Mouse (Mus musculus): ENCODE measurements around the gene Echdc3.

Echdc3 gene

DNA sequence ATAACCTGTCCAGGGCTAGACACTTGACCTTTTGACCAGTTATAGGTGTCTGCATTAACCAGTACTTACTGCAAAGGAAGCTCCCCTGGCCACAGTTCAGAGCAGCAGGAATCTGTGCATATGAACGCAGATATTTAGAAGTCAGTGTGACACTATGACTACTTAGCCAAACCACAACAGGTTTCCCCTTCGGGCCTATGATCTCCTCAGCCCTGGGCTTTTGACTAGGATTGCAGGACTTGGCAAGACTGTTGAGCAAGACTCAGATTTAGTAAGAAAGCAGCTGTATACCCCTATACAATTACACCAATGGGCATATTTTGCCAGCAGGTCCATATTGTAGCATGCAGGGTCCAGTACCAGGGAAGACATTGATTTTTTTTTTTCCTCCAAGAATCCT lies 44.3 kb downstream of the Echdc3 start:
- DNase-seq (ENCODE audit: low spot score), result no peak

DNA sequence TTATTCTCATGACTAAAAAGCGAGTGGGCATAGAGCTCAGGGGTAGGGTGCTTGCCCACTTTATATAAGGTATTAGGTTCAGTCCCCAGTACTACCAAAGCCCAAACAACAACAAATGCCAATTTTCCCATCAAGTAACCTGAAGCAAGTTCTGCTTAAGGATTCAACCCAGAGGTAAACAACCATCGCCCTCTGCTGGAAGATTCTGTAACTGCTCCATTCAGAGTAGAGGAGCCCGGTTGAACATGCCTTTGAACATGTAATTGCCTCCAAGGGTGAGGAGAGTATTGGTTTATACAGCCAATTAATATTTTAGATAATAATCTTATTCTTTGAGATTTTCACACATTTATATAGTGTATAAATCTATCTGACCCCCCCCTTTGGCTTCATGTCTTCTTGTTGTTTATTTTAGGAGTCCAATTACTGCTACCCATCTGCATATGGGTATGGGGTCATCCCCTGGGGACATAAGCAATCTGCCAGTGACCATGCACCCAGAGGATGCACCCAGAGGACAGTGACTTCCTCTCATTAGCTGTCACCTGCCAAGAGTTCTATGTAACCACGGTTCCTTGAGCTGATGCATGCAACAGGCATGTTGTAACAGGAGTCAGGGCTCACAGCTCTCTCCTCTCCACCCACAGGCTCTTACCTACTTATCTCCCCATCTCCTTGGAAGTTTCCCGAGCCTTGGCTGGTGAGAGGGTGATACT lies 44.8 kb downstream of the Echdc3 start:
- peak; percentile 93 for DNase-seq (ENCODE audit: low spot score)

DNA sequence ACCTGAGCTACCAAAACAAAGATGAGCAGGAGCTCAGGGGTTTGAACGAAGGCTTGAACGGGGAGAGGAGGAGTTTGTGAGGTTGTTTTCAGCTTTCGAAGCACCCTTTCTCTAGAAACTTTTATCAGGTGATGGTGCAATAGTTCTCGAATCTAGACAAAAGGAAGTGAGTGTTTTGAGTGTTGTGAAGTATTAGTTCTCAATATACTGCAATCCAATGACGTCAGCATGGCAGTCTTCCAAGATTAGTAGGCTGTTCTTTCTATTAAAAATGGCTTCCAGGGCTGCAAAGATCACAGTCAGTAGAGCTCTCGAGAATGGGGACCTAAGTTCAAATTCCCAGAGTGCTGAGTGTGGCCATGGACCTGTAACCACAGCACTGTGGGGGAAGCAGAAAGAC lies 47.1 kb downstream of the Echdc3 start:
- DNase-seq (ENCODE audit: low spot score), result no peak

DNA sequence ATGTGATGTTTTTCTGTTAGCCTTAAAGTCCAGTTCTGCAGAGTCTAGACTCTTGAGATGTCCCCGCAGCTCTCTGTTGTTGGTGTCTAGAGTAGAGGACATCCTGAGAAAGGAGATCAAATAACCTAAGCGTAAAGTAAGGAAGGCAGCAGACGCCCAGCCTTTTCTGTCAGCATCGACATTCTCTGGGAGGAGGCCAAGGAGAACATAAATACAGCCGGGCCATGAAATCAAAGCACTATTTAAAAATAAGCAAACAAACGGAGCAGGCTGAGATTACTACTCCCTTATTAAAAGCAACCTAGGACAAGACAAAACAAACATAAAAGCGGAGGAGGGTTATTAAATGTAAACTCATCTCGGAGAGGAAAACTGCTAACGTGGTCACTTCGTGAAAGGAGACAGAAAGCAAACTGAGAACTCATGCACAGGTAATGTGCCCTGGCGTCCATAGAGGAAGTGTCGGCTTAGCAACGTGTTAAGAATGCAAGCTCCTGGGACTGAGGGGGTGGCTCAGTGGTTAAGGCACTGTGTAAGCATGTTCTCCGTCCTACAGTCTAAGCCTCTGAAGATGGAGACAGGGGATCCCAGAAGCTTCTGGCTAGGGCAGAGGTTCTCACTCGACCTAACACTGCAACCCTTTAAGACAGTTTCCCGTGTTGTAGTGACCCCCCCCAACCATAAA lies 48.1 kb downstream of the Echdc3 start:
- no peak for DNase-seq (ENCODE audit: low spot score)

DNA sequence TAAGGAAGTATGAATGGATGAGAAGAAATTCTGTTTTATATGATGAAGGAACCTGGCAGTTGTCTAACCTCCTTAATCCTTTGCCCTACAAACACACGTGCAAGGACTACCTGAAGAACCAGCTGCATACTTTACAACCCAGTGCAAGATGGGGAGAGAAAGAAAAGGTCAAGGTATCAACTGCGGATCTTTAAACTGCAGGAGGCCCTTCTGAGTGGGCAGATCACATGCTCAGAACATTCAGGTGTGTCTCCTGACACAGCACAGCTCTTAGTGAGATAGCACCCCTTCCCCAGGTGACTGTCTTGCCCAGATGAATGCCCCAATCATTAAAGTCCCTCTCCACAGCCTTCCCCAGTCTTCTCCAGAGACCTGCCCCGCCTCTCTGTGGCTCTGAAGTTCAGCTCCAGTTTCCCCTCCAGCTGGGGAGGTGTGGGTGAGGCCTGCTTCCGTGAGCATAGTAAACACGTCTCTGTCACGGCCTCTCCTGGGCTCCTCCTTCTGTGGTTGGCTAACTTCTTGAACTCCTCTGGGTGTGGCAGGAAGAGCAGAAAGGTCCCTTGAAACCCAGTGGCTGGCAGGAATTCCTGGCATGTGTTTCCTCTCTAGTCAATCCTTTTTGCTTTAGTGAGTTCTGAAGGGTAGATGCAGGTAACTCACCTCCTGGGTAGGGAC lies 50.3 kb downstream of the Echdc3 start:
- no peak for DNase-seq (ENCODE audit: low spot score)

DNA sequence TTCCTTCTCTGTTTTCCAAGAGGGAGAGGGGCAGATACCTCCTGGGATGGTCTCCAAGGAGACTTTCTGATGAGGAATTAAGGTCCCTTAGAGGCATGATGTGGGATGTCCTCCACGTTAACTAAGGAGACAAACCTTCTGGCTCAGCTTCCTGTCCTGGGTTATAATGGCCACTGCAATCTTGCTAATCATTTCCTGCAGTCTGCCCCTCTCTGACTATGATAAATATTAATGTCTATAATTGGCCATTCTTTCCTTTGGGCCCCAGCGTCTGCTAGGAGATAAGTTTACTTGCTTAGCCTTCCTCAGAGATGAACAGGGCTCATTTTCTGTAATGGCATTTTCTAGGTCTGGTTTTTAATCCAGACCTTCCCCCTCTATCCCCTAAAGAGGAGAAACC lies 53.1 kb downstream of the Echdc3 start:
- no peak for DNase-seq (ENCODE audit: low spot score)

DNA sequence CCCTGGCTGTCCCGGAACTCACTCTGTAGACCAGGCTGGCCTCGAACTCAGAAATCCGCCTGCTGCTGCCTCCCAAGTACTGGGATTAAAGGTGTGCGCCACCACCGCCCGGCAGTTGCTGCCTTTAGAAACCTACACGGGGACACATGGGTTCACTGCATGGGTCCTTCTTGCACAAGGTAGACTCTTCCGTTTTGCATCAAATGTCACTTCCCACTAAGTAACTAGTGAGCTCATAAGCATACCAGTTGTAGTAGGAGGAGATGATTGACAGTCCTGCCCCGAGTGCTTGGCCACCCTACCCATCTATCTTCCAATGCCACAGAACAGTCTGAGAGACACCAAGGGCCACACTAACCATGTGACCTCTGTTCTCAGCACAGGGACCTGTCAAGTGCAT lies 53.6 kb downstream of the Echdc3 start:
- DNase-seq (ENCODE audit: low spot score), result no peak

DNA sequence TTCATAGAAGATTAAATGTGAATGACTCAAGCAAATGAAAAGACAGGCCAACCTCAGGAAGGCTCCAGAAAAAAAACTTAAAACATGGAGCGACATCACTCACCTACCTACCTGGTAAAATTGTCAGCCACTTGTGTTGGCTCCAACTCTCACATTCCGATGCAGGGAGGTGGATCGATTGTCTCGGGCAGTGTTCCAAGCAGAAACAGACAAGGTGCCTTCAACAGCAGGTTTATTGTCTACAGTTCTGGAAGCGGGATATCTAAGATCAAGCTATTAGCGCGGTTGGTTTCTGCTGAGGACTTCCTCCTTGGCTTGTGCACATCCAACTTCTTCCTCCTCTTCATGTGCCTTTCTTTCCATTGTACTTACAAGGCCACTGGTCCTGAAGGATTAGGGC lies 55.2 kb downstream of the Echdc3 start:
- DNase-seq (ENCODE audit: low spot score), result no peak

DNA sequence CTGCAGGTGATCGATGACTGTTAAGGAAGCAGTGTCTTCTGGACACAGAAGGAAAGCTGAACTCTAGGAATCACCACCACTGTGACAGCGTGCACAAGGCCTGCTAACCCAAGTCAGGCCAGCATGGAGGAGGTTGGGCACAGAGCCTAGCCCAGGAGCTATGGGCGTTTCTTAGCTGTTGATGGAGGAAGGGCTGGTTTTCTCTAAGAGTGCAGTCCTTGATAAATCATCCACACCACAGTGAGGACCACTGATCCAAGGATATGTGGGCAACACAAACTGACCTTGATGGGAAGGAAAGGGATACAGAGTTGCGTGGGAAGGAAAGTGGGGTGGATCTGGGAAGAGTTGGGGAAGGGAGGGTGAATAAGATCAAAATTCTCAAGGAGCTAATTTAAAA lies 55.6 kb downstream of the Echdc3 start:
- DNase-seq (ENCODE audit: low spot score), result no peak

DNA sequence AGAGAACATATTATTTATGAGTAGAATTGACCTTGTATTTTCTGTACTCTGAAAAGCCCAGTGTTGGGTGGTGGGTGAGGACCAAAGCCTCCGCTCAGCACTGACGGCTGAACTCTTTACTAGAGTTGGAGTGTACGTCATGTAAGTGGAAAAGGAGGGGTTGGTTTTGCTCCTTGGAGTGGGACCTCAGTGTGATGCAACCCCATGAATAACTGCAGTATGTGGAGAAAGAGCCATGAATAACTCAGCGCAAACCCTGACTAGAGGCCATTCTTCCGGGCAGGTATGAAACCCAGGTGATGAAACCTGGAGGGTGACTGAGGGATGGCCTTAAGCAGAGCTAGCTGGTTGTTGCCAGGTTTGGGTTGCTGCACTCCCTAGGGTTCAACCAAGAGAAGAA lies 63.0 kb downstream of the Echdc3 start:
- DNase-seq (ENCODE audit: low spot score), result no peak

DNA sequence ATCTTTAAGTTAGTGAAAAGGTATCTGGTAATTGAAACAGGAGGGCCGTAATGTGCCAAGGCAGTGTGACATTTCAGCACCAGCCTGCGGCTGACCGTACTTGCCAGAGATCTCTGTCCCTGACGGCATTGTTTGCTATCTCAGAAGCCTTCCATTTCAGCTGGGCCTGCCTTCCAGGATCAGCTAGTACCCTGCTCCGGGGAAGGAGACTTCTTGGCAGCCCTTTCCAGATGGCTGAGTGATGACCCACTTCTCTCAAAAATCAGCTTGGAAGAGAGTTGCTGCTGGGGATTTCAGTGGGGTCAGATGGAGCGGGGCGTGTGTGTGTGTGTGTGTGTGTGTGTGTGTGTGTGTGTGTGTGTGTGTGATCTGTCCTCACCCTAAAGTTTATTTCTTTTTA lies 65.9 kb downstream of the Echdc3 start:
- DNase-seq (ENCODE audit: low spot score), result no peak

DNA sequence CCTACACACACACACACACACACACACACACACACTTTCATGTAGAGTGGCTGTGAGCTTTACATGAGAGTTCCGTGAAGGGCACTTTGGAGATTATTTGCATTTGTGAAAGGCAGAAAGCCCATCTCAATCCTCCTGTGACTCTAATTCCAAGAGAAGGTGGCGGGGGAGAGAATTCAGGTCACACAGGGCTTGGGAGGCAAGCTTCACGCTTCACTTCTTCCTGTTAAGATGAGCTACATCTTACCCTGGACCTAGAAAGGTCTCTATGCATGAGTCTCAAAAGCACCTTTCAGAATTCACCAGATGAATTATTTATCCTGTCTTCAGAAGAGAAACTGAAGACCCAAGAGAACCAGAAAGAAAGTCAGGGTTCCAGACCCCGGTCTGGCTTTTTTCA lies 66.6 kb downstream of the Echdc3 start:
- no peak for DNase-seq (ENCODE audit: low spot score)

DNA sequence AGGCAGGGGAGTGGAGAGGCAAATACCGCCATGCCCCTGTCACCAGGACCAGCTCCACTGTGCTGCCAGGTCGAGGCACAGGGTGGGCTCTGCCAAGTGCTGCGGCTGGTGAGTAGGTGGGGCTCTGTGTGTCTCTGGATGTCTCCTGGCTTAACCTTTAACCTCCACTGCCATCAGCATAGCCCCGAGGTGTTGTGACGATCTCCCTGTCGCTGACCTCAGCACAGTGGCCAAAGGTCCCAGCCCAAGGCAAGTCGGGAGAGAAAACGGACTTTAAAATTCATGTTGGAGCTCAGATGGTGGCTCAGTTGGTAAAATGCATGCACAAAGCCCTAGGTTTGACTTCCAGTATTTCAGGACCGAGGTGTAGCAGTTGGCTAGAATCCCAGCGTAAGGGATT lies 67.2 kb downstream of the Echdc3 start:
- no peak for DNase-seq (ENCODE audit: low spot score)

DNA sequence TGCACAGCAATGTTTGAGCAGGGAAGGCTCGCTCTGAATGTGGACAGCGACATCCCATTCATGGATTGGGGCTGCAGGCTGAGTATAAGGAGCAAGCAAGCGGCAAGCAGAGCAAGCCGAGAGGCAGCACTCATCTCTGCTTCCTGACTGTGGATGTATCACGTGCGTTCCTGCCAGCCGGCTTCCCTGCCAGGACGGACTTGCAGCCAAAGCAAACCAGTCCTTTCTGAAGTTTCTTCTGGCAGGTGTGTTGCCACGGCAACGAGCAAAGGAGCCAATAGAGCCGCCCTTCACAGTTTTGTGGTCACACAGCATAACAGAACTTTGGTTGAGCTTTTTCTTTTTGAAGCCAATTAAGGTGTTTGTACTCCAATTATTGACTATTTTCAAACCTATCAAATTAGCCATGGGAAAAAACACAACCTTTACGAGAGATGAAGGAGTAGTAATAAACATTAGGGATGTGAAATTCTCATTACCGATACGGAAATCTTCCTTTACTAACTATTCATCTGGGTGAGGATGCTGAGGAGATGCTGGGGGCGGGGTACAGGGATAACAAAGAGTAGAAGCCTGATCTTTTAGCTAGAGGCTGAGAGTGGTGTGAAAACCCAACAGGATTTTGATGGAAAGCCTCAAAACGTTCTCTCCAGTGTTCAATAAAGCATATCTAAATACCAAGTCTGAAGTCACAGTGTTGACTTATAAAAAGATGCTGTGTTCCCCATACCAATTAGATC lies 69.7 kb downstream of the Echdc3 start:
- DNase-seq (ENCODE audit: low spot score), result no peak

DNA sequence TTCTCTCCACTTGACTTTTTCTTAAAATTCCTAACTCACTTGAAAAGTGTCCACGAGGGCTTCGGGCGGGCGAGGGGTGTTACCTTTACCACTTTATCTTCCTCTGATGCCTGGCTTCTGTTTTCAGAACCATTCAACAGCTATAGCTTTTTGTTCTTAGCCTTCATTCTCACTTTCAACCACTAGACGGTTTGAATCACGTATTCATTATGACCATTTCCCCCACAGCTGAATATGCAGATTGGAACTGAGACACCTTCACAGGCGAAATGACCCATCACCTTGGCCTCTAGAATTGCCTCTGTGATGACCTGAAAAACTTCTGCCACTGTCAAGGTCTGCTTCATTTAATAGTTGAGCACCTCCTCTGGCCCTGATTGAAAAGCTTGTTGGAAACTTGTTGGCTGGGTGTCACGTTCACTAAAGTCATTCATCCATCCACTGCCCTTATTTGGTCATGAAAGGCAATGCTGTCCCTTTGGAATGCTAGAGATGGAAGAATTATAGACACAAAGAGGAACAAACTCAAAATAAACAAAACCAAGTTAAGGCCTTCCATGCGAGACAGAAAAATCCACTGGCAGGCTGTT lies 72.2 kb downstream of the Echdc3 start:
- no peak for DNase-seq (ENCODE audit: low spot score)
